Mouse (Mus musculus) heart, embryonic 13.5 days (tissue): ENCODE measurements around the gene Arhgap33. TPM values are rescaled to one million over a fixed set of nuclear protein-coding genes. Genes with fewer than 3 reads are reported as not detected.
A peak's percentile ranks its signal among the peaks of the same experiment; 100 is the strongest.

Source experiments
- ATAC-seq: fragments of 200-750 bp; cut with Nextera tagmentation; 2 replicates; pipeline ENCODE4 v1.8.0; 2017; ENCODE audit warnings: moderate TSS enrichment; ENCODE audit not compliant: insufficient number of reproducible peaks, low FRiP score, low TSS enrichment; ENCODE audit errors: extremely low read depth
- H3K27ac ChIP-seq: fragments of 300-500 bp; sonication (generic); replicated peaks from 2 replicates; pipeline ENCODE4 v1.5.1; 2015; ENCODE audit warnings: moderate library complexity, mild to moderate bottlenecking, inconsistent platforms
- H3K27me3 ChIP-seq: fragments of 300-500 bp; sonication (generic); replicated peaks from 2 replicates; pipeline ENCODE4 v1.6.1; 2015; ENCODE audit warnings: mild to moderate bottlenecking, inconsistent platforms
- H3K36me3 ChIP-seq: fragments of 300-500 bp; sonication (generic); 2 replicates; pipeline ENCODE4 v1.6.1; 2015; ENCODE audit warnings: mild to moderate bottlenecking, inconsistent platforms
- H3K4me1 ChIP-seq: fragments of 300-500 bp; sonication (generic); 2 replicates; pipeline ENCODE4 v1.6.1; 2015; ENCODE audit warnings: inconsistent platforms
- H3K4me2 ChIP-seq: fragments of 300-500 bp; sonication (generic); 2 replicates; pipeline ENCODE4 v1.6.1; 2015; ENCODE audit warnings: inconsistent platforms, mild to moderate bottlenecking, moderate library complexity
- H3K4me3 ChIP-seq: fragments of 300-500 bp; sonication (generic); 2 replicates; pipeline ENCODE4 v1.5.1; 2015; ENCODE audit warnings: moderate library complexity, mild to moderate bottlenecking, inconsistent platforms
- H3K9ac ChIP-seq: fragments of 300-500 bp; sonication (generic); 2 replicates; pipeline ENCODE4 v1.6.1; 2015; ENCODE audit warnings: inconsistent platforms, mild to moderate bottlenecking, moderate library complexity
- H3K9me3 ChIP-seq: fragments of 300-500 bp; sonication (generic); 2 replicates; pipeline ENCODE4 v1.6.1; 2016; ENCODE audit warnings: inconsistent platforms
- WGBS: fragments of 180-500 bp; shearing (Covaris S2); methylation state at CpG from one replicate; pipeline ENCODE4 v1.1.7; 2015; ENCODE audit warnings: mixed read lengths; 5-methylcytosine and 5-hydroxymethylcytosine counted together
- polyA plus RNA-seq: library from polyadenylated mRNA; unstranded; fragments of >200 nt; fragmentation: Nextera tagmentation; extraction: Ambion mirVana; gene quantifications from 2 replicates; pipeline ENCODE4 v1.2.1, GENCODE M21; 2015

Gene Arhgap33
- polyA plus RNA-seq, 1 experiment from 2014 or later = 9.3 TPM

DNA sequence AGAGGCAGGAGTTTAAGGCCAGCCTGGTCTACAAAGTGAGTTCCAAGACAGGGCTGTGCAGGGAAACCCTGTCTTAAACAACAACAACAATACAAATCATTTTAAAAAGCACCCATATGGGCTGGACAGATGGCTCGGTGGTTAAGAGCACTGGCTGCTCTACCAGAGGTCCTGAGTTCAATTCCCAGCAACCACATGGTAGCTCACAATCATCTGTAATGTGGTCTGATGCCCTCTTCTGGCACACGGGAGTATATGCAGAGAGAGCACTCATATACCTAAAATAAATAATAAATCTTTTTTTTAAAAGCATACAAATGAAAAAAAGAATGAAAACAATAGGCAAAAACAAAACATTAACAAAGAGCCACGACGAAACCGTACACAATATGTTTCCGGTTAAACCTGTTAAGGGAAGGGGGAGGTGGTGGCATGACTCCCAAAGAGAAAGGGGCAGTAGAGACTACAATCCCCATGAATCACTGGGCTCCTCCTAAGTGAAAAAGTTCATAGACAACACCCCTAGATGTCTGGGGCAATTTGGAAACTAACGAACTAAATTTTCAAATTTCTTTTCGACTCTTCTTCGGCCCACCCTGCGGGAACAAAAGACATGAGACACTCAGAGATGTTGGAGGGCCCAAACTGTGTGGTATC lies 16.7 kb upstream of the Arhgap33 start:
- Histone ChIP-seq H3K4me1 (peaks cover 20% of the 10 kb centered on the region), H3K27me3 (no peaks in the 10 kb centered on the region), H3K4me2 (peak overlapping the region; percentile 80), H3K36me3 (peaks cover 56% of the 10 kb centered on the region), H3K9me3 (no peaks in the 10 kb centered on the region), H3K27ac (peak overlapping the region; percentile 96), H3K4me3 (peak overlapping the region; percentile 79), H3K9ac (peak overlapping the region; percentile 87)
- WGBS = 2% methylated on average over 10 of the region's 10 CpGs
- ATAC-seq = peak; percentile 22; the same call in 1 of the 2 replicates

DNA sequence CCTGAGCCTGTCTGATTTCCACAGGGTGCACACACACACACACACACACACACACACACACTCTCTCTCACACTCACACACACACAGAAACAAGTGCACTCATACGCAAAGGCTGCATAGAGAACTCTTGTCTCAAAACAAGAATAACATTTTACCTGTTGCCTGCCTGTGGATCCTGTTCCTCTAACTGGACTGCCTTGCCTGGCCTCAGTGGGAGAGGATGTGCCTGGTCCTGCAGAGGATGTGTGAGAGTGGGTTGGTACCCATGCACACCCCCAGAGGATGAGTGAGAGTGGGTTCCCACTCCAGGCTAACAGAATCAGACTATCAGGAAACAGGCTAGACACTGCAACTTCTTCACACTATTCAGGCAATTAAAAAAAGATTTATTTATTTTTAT lies 15.7 kb upstream of the Arhgap33 start:
- H3K4me2 ChIP-seq = no peak overlapping the region
- no peak for ATAC-seq
- H3K27ac ChIP-seq = no peak overlapping the region
- no peak overlapping the region for H3K9ac ChIP-seq
- H3K27me3 ChIP-seq = no peaks in the 10 kb centered on the region
- H3K4me1 ChIP-seq = peaks cover 20% of the 10 kb centered on the region
- H3K36me3 ChIP-seq = peaks cover 55% of the 10 kb centered on the region
- 89% methylated on average over 1 of the region's 1 CpGs for WGBS
- H3K4me3 ChIP-seq = no peak overlapping the region
- no peaks in the 10 kb centered on the region for H3K9me3 ChIP-seq

DNA sequence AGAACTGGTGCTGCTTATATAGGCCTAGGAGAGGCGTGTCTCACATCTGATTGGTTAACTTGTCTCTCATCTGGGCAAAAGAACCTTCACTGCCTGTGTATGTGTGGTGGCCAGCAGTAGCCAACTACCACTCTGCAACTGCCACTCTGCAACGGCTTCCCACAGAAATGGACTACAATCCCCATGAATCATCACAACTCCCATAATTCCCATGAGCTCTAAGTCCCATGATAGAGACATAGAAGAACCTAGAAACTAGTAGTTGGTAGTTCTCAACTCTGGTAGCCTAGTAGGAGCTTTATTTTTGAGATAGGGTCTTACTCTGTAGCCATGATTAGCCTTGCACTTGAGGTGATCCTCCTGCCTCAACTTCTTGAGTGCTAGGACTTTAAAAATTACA lies 15.0 kb upstream of the Arhgap33 start:
- H3K27ac ChIP-seq = no peak overlapping the region

DNA sequence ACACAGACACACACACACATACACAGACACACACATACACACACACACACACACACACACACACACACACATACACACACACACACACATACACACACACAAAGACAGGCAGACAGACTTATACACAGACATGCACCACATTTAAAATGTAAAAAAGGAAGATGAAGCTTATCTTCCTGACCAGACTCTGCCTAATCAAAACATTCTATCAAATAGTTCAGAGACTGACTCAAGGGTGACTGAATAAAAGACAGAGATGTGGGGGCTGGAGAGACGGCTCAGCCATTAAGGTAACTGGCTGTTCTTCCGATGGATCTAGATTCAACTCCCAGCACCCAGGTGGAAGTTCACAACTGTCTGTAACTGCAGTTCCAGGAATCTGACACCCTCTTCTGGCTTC lies 9.5 kb upstream of the Arhgap33 start:
- Histone ChIP-seq H3K9ac (no peak overlapping the region), H3K36me3 (peaks cover 83% of the 10 kb centered on the region), H3K4me2 (no peak overlapping the region), H3K4me3 (no peak overlapping the region), H3K9me3 (no peaks in the 10 kb centered on the region), H3K27ac (no peak overlapping the region), H3K27me3 (no peaks in the 10 kb centered on the region), H3K4me1 (no peaks in the 10 kb centered on the region)
- no peak for ATAC-seq
- WGBS = 84% methylated on average over 2 of the region's 2 CpGs

More for the DNA sequence above, 15.0 kb upstream of the Arhgap33 start:
- Histone ChIP-seq H3K9me3 (no peaks in the 10 kb centered on the region), H3K9ac (no peak overlapping the region), H3K4me3 (no peak overlapping the region), H3K4me1 (peaks cover 20% of the 10 kb centered on the region), H3K4me2 (no peak overlapping the region), H3K36me3 (peaks cover 53% of the 10 kb centered on the region), H3K27me3 (no peaks in the 10 kb centered on the region)
- 63% methylated on average over 2 of the region's 2 CpGs for WGBS
- ATAC-seq = no peak

DNA sequence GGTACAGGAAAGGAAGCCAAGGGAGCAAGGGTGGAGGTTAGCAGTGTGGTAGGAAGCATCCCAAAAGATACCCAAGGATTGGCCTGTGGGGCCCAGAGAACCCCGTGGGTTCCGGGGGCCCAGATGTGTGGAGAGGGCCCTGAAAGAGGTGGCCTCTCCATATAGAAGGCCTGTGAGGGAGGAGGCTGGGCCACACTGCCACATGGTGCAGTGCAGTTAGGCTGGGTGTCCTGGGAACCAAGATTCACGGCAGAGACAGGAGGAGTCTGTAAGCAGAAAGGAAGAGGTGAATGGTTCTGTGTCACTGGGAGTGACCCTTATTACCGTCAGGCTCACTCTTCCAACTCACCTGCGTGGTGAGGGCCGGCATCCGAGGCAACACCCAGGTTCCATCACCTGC lies 5.7 kb upstream of the Arhgap33 start:
- no peak; the same call in 1 of the 2 replicates for ATAC-seq
- no peaks in the 10 kb centered on the region for H3K27me3 ChIP-seq
- H3K9ac ChIP-seq = no peak overlapping the region
- H3K27ac ChIP-seq = no peak overlapping the region
- H3K36me3 ChIP-seq = peaks cover 62% of the 10 kb centered on the region
- H3K4me2 ChIP-seq = no peak overlapping the region
- WGBS = 78% methylated on average over 7 of the region's 7 CpGs
- no peak overlapping the region for H3K4me3 ChIP-seq
- H3K4me1 ChIP-seq = peaks cover 3% of the 10 kb centered on the region
- H3K9me3 ChIP-seq = no peaks in the 10 kb centered on the region

DNA sequence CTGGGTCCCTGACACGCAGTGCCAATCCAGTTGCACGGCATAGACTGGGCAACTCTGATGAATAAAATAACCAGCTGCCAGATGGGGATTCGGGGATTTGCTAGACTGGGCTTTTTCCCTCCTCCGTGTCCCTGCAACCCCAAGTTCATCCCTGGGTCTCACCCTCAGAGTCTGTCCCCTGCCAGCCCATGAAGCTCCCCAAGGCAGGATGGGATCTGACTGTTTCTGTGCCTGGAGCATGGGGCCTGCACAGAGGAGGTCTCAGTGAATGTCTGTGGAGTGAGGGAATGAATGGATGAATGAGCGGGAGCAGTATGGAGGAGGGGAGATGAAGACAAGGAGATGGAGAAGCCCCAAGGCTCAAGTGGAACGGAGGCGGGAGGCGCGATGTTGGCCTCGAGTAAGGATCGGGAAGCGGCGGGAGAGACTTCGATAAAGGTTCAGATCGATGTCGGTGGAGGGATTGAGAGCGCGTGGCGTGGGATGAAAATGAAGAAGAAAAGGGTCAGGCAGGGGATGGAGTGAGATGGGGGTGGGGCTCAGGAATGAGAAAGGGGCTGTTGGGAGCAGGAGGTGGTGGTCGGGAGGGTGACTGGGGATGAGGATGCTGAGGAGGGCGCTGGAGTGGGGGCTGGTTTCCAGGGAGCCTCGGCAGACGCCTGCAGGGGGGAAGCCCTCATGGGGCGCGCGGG lies 773 bp downstream of the Arhgap33 start:
- no peaks in the 10 kb centered on the region for H3K9me3 ChIP-seq
- H3K36me3 ChIP-seq = peaks cover 46% of the 10 kb centered on the region
- H3K4me2 ChIP-seq = peak overlapping the region; percentile 75
- 10% methylated on average over 25 of the region's 26 CpGs for WGBS
- ATAC-seq = no peak
- no peak overlapping the region for H3K27ac ChIP-seq
- peak overlapping the region; percentile 86 for H3K9ac ChIP-seq
- peaks cover 38% of the 10 kb centered on the region for H3K4me1 ChIP-seq
- H3K4me3 ChIP-seq = peak overlapping the region; percentile 81
- H3K27me3 ChIP-seq = peaks cover 12% of the 10 kb centered on the region; the same call in 1 of the 2 replicates

DNA sequence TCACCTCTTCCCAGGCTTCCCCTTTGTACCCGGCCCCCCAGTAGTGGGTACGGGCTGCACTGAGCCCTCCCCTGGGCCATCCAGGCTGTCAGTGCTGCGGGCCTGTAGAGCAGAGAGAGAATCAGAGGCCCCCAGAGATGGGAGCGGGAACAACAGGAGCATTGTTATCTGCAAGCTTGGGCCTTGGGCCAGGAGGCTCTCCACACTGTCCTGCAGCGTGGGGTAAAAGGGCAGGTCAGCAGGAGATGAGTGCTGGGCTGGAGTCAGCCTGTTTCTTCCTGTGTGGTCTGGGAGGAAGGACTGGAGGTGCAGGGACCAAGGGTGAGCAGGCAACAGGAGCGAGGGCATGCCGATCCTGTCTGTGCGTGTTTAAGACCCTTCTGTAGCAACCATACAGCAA lies 1.9 kb downstream of the Arhgap33 start:
- Histone ChIP-seq H3K27me3 (peaks cover 12% of the 10 kb centered on the region; the same call in 1 of the 2 replicates), H3K9ac (peak overlapping the region; percentile 86), H3K27ac (no peak overlapping the region), H3K9me3 (no peaks in the 10 kb centered on the region), H3K4me1 (peaks cover 38% of the 10 kb centered on the region), H3K36me3 (peaks cover 48% of the 10 kb centered on the region), H3K4me2 (peak overlapping the region; percentile 75), H3K4me3 (no peak overlapping the region)
- ATAC-seq = no peak
- 35% methylated on average over 8 of the region's 8 CpGs for WGBS

DNA sequence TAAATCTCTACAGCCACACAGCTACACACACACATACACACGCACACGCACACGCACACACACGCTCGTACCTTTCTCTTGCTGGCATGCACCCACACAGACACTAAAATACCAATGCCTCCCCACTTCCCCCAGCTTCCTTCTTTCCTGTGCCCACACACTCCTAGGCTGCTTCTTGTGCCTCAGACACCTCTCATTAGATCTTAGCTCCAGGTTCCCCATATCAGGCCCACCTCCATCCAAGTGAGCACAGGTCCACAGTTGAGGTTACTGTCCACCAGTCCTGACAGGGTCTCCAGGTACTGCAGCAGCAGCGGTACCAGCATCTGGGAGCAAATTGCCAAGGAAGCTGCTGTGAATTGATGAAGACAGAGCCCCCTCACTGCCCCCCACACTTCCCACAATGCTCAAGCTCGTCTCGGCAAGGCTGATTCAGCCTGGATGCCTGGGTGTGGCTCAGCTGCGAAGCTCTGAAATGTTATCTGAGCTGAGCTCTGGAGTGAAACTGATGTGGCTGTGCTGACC lies 3.5 kb downstream of the Arhgap33 start:
- H3K9me3 ChIP-seq = no peaks in the 10 kb centered on the region
- no peak overlapping the region for H3K4me3 ChIP-seq
- no peak overlapping the region for H3K4me2 ChIP-seq
- 73% methylated on average over 9 of the region's 9 CpGs for WGBS
- no peak for ATAC-seq
- H3K27ac ChIP-seq = no peak overlapping the region
- H3K9ac ChIP-seq = peak overlapping the region; percentile 28
- H3K4me1 ChIP-seq = peaks cover 42% of the 10 kb centered on the region
- H3K36me3 ChIP-seq = peaks cover 61% of the 10 kb centered on the region
- peaks cover 19% of the 10 kb centered on the region; the same call in 1 of the 2 replicates for H3K27me3 ChIP-seq

DNA sequence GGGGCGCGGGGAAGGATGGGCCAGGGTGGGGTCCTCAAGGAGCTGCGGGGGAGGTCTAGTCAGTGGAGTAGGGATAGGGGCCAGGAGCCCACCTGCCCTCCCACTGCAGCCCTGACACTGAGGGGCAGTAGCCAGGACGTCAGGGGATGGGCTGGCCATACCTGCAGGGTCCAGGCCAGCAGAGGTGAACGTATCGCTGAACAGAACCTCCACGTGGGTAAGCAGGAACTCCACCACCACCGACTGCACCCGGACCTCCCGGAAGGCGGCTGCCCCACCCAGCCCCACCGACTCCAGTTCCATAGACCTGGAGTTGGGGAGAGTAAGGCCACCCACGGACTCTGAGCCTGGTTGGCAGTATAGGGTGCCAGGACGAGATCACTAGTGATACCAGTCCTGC lies 7.9 kb downstream of the Arhgap33 start:
- peak overlapping the region; percentile 52; the same call in 1 of the 2 replicates for H3K9ac ChIP-seq
- peaks cover 12% of the 10 kb centered on the region for H3K27me3 ChIP-seq
- no peak for ATAC-seq
- WGBS = 82% methylated on average over 14 of the region's 14 CpGs
- no peak overlapping the region for H3K4me3 ChIP-seq
- H3K4me2 ChIP-seq = no peak overlapping the region
- H3K9me3 ChIP-seq = no peaks in the 10 kb centered on the region
- peaks cover 18% of the 10 kb centered on the region for H3K4me1 ChIP-seq
- peaks cover 90% of the 10 kb centered on the region for H3K36me3 ChIP-seq
- H3K27ac ChIP-seq = no peak overlapping the region

DNA sequence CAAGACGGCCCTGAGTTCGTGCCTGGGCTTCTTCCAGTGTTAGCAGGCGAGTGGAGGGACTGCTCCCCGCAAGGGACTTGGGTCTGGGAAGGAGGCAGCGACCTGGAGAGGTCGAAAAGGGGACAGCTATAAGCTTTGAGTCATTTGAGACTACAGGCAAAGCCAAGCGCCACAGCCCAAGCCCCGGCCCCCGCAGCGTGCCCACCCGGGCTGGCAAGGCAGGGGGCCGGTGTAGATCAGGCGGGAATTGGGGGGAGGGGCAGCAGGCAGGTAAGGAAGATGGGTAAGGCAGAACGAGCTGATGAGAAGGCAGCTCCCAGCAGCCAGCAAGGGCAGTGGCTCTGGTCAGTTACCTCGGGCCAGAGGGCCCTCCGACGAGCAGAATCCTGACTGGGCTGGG lies 8.5 kb downstream of the Arhgap33 start:
- peaks cover 12% of the 10 kb centered on the region for H3K4me1 ChIP-seq
- no peaks in the 10 kb centered on the region for H3K9me3 ChIP-seq
- 26% methylated on average over 17 of the region's 17 CpGs for WGBS
- H3K27me3 ChIP-seq = peaks cover 12% of the 10 kb centered on the region
- H3K9ac ChIP-seq = peak overlapping the region; percentile 52; the same call in 1 of the 2 replicates
- 0 out of 2 replicates have a peak overlapping the region, but pooled peaks have one; percentile 3 for H3K4me3 ChIP-seq
- H3K4me2 ChIP-seq = peak overlapping the region; percentile 25
- ATAC-seq = no peak
- peaks cover 84% of the 10 kb centered on the region for H3K36me3 ChIP-seq
- no peak overlapping the region for H3K27ac ChIP-seq

DNA sequence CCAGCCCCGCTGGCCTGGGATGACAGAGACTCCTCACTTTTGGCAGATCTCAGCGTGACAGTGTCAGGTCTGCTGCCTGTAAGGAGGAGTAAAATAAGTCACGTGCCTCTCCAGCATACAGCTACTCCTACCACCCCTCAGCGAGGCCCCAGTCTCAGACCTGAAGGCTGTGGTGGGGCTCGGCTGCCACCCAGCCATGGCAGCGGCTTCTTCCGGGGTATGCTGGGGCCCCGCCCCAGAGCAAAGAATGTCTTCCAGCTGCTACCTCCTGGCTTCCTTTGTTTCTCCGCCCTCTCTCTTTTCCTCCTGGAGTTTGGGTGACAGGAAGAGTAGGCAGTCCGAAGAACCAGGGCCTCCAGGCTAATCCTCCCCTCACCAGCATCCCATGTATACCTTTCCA lies 8.9 kb downstream of the Arhgap33 start:
- H3K27ac ChIP-seq = no peak overlapping the region
- H3K9me3 ChIP-seq = no peaks in the 10 kb centered on the region
- peaks cover 80% of the 10 kb centered on the region for H3K36me3 ChIP-seq
- peak overlapping the region; percentile 25 for H3K4me2 ChIP-seq
- 36% methylated on average over 10 of the region's 10 CpGs for WGBS
- peaks cover 10% of the 10 kb centered on the region for H3K4me1 ChIP-seq
- H3K27me3 ChIP-seq = peaks cover 12% of the 10 kb centered on the region
- H3K9ac ChIP-seq = peak overlapping the region; percentile 52; the same call in 1 of the 2 replicates
- ATAC-seq = no peak
- 0 out of 2 replicates have a peak overlapping the region, but pooled peaks have one; percentile 3 for H3K4me3 ChIP-seq
